Mouse (Mus musculus) intestine, embryonic 15.5 days (tissue): Measurements from ENCODE around the gene Zfp831. TPM values are rescaled to one million over a fixed set of nuclear protein-coding genes. Genes with fewer than 3 reads are reported as not detected.
A peak's percentile ranks its signal among the peaks of the same experiment; 100 is the strongest.

Experiments used
- ATAC-seq: fragments of 200-750 bp; cut with Nextera tagmentation; 2 replicates; pipeline ENCODE4 v1.8.0; 2017; ENCODE audit warnings: moderate TSS enrichment, moderate library complexity
- H3K27ac ChIP-seq: fragments of 300-500 bp; sonication (generic); 2 replicates; pipeline ENCODE4 v1.5.1; 2015; ENCODE audit warnings: mild to moderate bottlenecking, inconsistent platforms
- H3K27me3 ChIP-seq: fragments of 300-500 bp; sonication (generic); replicated peaks from 2 replicates; pipeline ENCODE4 v1.6.1; 2015; ENCODE audit warnings: inconsistent platforms
- H3K36me3 ChIP-seq: fragments of 300-500 bp; sonication (generic); 2 replicates; pipeline ENCODE4 v1.6.1; 2015; ENCODE audit warnings: inconsistent platforms
- H3K4me1 ChIP-seq: fragments of 300-500 bp; sonication (generic); replicated peaks from 2 replicates; pipeline ENCODE4 v1.6.1; 2015; ENCODE audit warnings: inconsistent platforms
- H3K4me2 ChIP-seq: fragments of 300-500 bp; sonication (generic); replicated peaks from 2 replicates; pipeline ENCODE4 v1.6.1; 2015; ENCODE audit warnings: mild to moderate bottlenecking, inconsistent platforms
- H3K4me3 ChIP-seq: fragments of 300-500 bp; sonication (generic); replicated peaks from 2 replicates; pipeline ENCODE4 v1.5.1; 2015; ENCODE audit warnings: inconsistent platforms
- H3K9ac ChIP-seq: fragments of 300-500 bp; sonication (generic); 2 replicates; pipeline ENCODE4 v1.6.1; 2015; ENCODE audit warnings: inconsistent platforms
- H3K9me3 ChIP-seq: fragments of 300-500 bp; sonication (generic); 2 replicates; pipeline ENCODE4 v1.6.1; 2016; ENCODE audit warnings: inconsistent platforms
- WGBS: fragments of 180-500 bp; shearing (Covaris S2); methylation state at CpG from one replicate; pipeline ENCODE4 v1.1.7; 2015; 5-methylcytosine and 5-hydroxymethylcytosine counted together
- polyA plus RNA-seq: library from polyadenylated mRNA; unstranded; fragments of >200 nt; fragmentation: Nextera tagmentation; extraction: Ambion mirVana; gene quantifications from 2 replicates; pipeline ENCODE4 v1.2.1, GENCODE M21; 2015

Zfp831 gene
- polyA plus RNA-seq, 1 experiment from 2014 or later = 0.03 TPM

DNA sequence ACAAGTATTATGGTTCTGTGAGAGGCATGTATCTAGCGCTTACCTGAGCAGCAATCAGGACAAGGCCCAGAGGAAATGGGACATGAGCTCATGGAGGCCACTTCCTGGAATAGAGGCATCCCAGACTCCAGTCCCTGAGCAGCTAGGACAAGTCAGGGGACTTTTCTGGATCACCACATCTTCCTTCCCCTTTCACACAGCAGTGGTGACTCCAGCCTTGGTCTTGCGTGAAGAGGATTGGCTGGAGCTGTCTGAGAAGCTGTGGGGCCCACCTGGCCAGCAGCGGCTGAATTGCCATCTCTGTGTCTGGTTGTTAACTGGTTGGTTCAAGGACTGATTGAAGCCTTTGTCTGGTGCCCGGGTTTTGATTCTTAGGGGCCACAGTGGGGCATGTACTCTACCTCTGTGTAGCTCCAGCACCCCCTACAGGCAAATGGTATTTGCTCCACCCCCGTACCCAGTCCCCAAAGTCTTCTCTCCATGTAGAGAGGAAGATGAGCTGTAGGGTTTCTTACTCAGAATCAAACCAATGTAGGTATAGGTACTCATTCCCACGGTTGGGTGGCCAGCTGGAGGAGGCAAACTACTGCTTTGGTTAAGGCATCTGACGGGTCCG is 15.0 kb downstream of the Zfp831 start:
- Histone ChIP-seq H3K9ac (no peak overlapping the region), H3K36me3 (no peaks in the 10 kb centered on the region)
- WGBS = 78% methylated on average over 8 of the region's 8 CpGs

DNA sequence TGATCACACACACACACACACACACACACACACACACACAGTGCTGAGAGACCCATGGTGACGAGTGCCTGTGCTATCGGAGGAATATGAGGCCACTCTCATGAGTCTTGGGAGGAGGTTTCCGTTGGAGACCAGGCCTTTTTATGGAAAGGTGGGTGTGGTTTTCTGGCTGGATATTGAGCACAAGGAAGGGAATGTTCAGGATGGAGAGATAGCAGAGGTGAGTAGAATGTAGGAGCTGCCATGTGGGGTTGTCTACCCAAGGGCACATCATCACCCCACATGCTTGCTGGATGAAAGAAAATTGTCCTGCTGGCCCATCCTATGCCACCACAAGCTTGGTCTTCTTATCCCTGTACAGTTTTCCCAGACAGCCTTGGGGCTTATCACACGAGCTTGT is 16.5 kb downstream of the Zfp831 start:
- no peaks in the 10 kb centered on the region for H3K27me3 ChIP-seq
- no peaks in the 10 kb centered on the region for H3K36me3 ChIP-seq
- H3K27ac ChIP-seq = 0 out of 2 replicates have a peak overlapping the region, but pooled peaks have one; percentile 27
- ATAC-seq = peak; percentile 70
- H3K4me2 ChIP-seq = peak overlapping the region; percentile 20; the same call in 1 of the 2 replicates
- no peak overlapping the region for H3K4me3 ChIP-seq
- 56% methylated on average over 4 of the region's 4 CpGs for WGBS
- no peak overlapping the region for H3K9ac ChIP-seq
- H3K9me3 ChIP-seq = no peaks in the 10 kb centered on the region
- H3K4me1 ChIP-seq = 0 out of 2 replicates have a peak, but pooled peaks cover 3% of the 10 kb centered on the region

More for the DNA sequence above, 15.0 kb downstream of the Zfp831 start:
- no peak overlapping the region for H3K4me3 ChIP-seq
- H3K27me3 ChIP-seq = no peaks in the 10 kb centered on the region
- H3K4me1 ChIP-seq = 0 out of 2 replicates have a peak, but pooled peaks cover 3% of the 10 kb centered on the region
- H3K27ac ChIP-seq = no peak overlapping the region
- no peaks in the 10 kb centered on the region for H3K9me3 ChIP-seq
- no peak overlapping the region for H3K4me2 ChIP-seq
- no peak for ATAC-seq

DNA sequence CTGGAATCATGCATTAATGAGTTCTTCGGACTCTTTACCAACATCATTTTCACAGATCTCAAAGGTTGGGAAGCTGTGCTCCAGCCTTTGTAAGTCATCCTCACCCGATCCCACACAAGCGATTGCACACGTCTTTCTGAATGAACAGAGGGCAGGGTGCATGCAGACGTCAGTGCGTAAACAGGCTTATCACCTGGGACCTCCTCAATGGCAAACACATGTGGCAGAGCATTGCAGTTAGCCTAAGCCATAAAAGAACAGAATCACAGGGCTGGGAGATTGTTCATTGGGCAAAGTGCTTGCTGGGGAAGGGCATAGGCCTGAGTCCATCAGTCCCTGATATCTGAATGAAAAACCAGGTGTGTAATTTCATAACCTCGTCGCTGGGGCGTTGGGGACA is 17.0 kb downstream of the Zfp831 start:
- 62% methylated on average over 9 of the region's 9 CpGs for WGBS

DNA sequence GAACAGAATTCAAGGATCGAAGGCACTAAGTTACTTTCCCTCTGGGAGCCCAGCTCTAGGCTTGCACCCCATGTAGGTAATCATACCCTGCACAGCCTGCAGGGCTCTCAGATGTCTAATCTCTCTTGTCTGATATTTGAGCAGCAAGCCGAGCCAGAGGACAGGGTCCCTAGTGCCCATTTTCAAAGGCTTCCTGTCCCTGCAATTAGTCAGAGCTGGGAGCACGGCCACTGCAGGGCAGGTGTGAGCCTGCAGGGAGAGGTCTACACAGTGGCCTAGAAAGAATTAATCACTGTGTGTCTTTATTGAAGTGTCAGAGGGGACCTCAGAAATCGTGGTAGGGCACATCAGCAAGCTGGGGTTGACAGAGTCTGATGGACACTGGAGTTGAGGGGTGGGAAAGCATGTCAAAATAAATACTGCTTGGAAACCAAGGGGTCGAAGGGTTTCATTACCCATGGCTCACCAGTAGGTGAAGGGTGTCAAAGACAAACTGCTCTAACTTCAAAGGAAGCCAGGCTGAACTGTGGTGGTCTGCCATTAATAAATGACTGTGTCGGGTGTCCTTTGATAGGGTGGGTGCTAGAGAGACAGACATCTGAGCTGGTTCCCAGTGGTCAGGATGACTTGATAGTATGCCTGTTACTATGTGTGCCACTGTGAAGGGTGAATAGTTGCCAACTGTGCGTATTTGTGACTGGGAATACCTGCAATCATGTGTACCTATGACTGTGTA is 18.3 kb downstream of the Zfp831 start:
- Histone ChIP-seq H3K9ac (no peak overlapping the region), H3K36me3 (no peaks in the 10 kb centered on the region), H3K4me2 (no peak overlapping the region), H3K27me3 (no peaks in the 10 kb centered on the region), H3K4me1 (0 out of 2 replicates have a peak, but pooled peaks cover 3% of the 10 kb centered on the region), H3K27ac (no peak overlapping the region), H3K4me3 (no peak overlapping the region), H3K9me3 (no peaks in the 10 kb centered on the region)
- 41% methylated on average over 7 of the region's 7 CpGs for WGBS
- no peak for ATAC-seq

More for the DNA sequence above, 17.0 kb downstream of the Zfp831 start:
- no peak overlapping the region for H3K4me3 ChIP-seq
- no peaks in the 10 kb centered on the region for H3K9me3 ChIP-seq
- no peak overlapping the region for H3K9ac ChIP-seq
- no peaks in the 10 kb centered on the region for H3K27me3 ChIP-seq
- no peaks in the 10 kb centered on the region for H3K36me3 ChIP-seq
- peak overlapping the region; percentile 20; the same call in 1 of the 2 replicates for H3K4me2 ChIP-seq
- 0 out of 2 replicates have a peak, but pooled peaks cover 3% of the 10 kb centered on the region for H3K4me1 ChIP-seq
- 0 out of 2 replicates have a peak overlapping the region, but pooled peaks have one; percentile 27 for H3K27ac ChIP-seq
- peak; percentile 97 for ATAC-seq

DNA sequence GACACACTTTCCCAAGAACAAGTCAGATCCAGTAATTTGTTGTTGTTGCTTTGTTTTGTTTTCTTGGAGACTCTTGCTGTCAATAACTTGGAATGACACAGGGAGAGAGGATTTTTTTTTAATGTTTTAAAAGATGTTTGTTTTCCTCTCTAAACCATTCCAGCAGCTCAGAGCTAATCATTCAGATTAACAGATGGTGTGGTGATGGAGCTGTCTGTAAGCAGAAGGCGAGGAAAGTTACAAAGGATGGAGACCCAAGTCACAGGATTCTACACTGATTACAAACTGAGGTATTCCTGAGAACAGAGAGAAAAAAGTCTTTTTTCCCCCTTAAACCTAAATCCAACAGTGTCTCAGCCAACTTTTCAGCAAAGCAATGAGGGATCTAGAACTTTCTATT is 19.3 kb downstream of the Zfp831 start:
- 79% methylated on average over 1 of the region's 1 CpGs for WGBS
- no peak overlapping the region for H3K27ac ChIP-seq
- H3K9me3 ChIP-seq = no peaks in the 10 kb centered on the region
- 0 out of 2 replicates have a peak, but pooled peaks cover 3% of the 10 kb centered on the region for H3K4me1 ChIP-seq
- no peak overlapping the region for H3K9ac ChIP-seq
- H3K4me3 ChIP-seq = no peak overlapping the region
- no peaks in the 10 kb centered on the region for H3K36me3 ChIP-seq
- H3K4me2 ChIP-seq = no peak overlapping the region
- H3K27me3 ChIP-seq = no peaks in the 10 kb centered on the region
- ATAC-seq = no peak

DNA sequence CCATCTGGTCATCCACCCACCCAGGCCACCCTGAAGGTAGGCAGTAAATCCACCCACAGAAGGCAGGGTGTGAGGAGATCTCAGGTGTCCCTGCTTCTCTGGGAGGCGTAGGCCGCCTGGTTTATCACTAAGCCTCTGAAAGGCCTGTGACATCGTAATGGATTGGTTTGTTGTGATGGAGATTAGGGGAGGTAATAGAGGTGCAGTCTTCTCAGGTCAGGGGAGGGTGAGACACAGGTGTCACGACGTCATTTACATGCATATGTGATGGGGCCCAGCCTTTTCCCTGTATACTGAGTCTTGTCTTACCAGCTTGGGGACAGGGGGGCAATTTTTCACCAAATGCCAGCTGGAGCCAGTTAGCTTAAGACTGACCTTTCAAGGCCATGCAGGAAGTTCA is 22.1 kb downstream of the Zfp831 start:
- 32% methylated on average over 5 of the region's 5 CpGs for WGBS
- Histone ChIP-seq H3K4me3 (no peak overlapping the region), H3K27ac (no peak overlapping the region), H3K4me1 (0 out of 2 replicates have a peak, but pooled peaks cover 3% of the 10 kb centered on the region), H3K9ac (no peak overlapping the region), H3K9me3 (no peaks in the 10 kb centered on the region), H3K36me3 (no peaks in the 10 kb centered on the region), H3K27me3 (no peaks in the 10 kb centered on the region), H3K4me2 (no peak overlapping the region)
- ATAC-seq = no peak

DNA sequence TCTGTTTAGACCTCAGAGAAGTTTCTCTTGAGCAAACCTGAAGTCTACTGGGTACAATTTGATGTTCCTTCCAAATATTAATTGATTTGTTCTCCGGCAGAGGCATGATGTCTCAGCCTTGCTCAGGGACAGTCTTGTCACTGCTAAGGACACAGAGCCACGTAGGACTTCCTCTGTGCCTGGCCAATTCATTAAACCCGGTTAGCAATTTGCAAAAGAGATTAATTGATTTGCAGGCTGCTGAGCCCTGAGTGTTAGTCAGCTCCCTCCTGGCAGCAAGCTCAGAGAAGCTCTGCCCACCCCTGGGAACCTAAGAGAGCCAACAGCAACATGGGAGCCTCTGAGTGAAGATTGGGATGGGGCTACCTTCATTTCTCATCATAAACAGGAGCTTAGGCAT is 25.5 kb downstream of the Zfp831 start:
- H3K9me3 ChIP-seq = no peaks in the 10 kb centered on the region
- H3K36me3 ChIP-seq = no peaks in the 10 kb centered on the region
- no peak for ATAC-seq
- H3K4me1 ChIP-seq = peaks cover 6% of the 10 kb centered on the region; the same call in 1 of the 2 replicates
- no peak overlapping the region for H3K9ac ChIP-seq
- no peak overlapping the region for H3K4me2 ChIP-seq
- no peaks in the 10 kb centered on the region for H3K27me3 ChIP-seq
- no peak overlapping the region for H3K4me3 ChIP-seq
- WGBS = 60% methylated on average over 3 of the region's 3 CpGs
- no peak overlapping the region for H3K27ac ChIP-seq

DNA sequence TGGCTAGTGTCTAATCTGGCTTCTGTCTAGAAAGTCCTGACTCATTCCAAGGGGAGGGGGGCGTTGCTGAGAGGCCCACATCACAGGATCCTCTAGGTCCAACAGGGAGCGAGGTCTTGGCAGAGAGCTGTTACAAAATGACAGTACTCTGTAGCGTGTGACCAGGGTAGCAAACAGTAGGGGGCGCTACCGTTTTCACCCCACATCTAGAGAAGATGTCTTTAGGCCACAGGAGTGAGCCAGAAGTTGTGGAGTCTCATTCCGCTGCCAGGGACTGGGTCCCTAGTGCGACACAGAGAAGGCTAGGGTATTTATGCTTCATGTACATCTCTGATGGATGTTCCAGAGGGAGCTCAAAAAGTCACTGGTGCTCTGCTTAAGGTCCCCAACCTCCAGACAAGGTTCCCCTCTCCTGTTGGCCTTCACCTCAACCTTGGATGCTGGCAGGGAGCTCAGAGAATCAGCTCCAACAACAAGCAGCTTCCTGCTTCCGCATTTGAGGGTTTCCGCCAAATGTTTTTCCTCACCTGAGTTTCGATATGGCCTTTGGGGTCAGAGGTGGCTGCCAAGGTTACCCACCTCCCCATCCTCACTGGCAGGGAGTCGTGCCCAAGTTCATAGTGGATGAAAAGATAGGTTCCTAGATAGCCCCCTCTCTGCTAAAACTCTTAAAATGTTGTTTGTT is 29.3 kb downstream of the Zfp831 start:
- H3K4me2 ChIP-seq = peak overlapping the region; percentile 99
- 39% methylated on average over 11 of the region's 11 CpGs for WGBS
- H3K36me3 ChIP-seq = no peaks in the 10 kb centered on the region
- no peak overlapping the region for H3K9ac ChIP-seq
- peaks cover 16% of the 10 kb centered on the region for H3K4me1 ChIP-seq
- H3K27ac ChIP-seq = no peak overlapping the region
- H3K27me3 ChIP-seq = no peaks in the 10 kb centered on the region
- H3K4me3 ChIP-seq = peak overlapping the region; percentile 48; the same call in 1 of the 2 replicates
- ATAC-seq = 0 out of 2 replicates have a peak, but pooled peaks have one; percentile 11
- H3K9me3 ChIP-seq = no peaks in the 10 kb centered on the region

DNA sequence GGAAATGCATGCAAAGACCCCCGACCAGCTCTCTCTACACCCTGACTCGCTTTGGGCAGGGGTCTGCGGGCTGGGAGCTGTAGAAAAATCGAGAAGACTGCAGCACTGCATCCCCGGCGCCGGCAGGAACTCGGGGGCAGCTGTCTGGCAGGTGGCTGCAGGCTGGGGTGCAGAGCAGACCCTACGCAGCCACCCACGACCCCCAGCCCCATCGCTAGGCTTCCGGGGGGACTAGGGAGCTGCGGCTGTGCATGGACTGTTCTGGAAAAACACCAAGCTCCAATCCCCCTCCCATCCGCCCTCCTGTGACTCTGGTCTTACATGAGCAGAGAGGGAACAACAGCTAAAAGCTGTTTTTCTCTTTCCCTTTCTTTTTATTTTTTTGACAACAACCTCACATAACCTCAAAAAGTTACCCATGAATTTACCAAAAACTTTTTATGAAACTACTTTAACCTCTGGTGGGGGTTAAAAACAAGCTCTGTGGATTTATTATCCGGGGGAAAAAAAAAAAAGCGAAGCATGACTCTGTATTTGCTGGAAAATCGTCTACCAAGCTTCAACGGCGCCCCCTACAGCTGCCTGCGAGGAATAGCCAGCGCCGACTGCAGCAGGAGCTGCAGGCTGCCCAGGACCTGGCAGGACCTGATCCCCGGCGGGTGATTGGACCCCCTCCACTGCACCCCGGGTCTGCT is 30.4 kb downstream of the Zfp831 start:
- 1% methylated on average over 25 of the region's 25 CpGs for WGBS
- Histone ChIP-seq H3K27ac (peak overlapping the region; percentile 75), H3K9me3 (no peaks in the 10 kb centered on the region), H3K4me1 (peaks cover 16% of the 10 kb centered on the region), H3K36me3 (no peaks in the 10 kb centered on the region), H3K4me3 (peak overlapping the region; percentile 48), H3K4me2 (peak overlapping the region; percentile 99), H3K27me3 (no peaks in the 10 kb centered on the region), H3K9ac (peak overlapping the region; percentile 50)
- peak; percentile 86 for ATAC-seq

DNA sequence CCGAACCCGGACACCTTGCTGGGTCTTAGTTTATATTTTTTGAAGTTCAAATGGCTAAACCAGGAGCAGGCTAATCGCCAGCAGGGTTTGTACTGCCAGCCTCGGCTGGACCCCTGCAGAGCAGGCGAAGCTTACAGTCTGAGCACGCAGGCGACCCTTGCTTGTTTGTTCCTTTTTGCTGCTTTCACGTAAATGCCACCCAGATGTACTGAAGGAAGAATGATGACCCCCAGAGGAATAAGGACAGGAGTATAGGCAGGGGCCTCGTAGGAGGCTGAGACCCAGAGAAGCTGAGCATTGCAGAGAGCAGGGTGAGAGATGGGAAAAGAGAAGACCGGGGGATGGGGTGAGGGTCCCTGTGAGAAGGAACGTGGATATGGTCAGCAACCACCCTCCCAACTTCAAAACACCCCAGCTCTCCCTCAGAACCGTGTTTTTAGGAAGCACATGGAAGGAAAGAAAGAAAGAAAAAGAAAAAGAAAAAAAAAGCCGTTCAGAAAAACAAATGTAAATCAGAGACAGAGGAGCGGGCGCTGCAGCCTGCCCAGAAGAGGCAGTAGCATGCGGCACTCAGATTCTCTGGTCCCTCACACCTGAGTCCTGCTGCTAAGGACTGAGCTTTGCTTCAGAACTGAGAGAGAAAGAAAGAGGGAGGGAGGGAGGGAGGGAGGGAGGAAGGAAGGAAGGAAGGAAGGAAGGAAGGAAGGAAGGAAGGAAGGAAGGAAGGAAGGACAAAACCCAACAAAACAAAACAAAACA is 31.1 kb downstream of the Zfp831 start:
- Histone ChIP-seq H3K27ac (no peak overlapping the region), H3K4me2 (peak overlapping the region; percentile 99), H3K9me3 (no peaks in the 10 kb centered on the region), H3K4me3 (peak overlapping the region; percentile 48), H3K36me3 (no peaks in the 10 kb centered on the region), H3K9ac (peak overlapping the region; percentile 50), H3K4me1 (peaks cover 16% of the 10 kb centered on the region), H3K27me3 (no peaks in the 10 kb centered on the region)
- 5% methylated on average over 16 of the region's 16 CpGs for WGBS
- peak; percentile 50 for ATAC-seq

DNA sequence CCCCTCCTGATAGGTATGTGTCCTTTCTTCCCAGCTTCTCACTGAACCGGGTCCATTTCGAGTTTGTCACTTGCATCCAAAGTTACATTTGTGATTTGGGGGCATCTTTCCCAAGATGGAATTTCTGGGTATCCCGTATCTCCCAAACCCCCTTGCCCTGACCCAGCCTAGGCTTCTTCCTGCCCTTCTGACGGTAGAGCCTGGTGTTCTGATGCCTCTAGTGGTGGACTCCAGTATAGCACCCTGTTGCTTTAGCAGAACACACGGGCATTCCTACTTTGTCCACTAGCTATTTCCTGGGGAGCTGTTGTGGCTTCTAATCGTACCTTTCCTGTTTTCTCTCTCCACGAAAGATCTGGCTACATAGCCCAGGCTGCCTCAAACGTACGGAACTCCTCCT is 32.3 kb downstream of the Zfp831 start:
- Histone ChIP-seq H3K36me3 (no peaks in the 10 kb centered on the region), H3K9me3 (no peaks in the 10 kb centered on the region), H3K4me2 (0 out of 2 replicates have a peak overlapping the region, but pooled peaks have one; percentile 1), H3K4me1 (peaks cover 16% of the 10 kb centered on the region), H3K27ac (no peak overlapping the region), H3K27me3 (no peaks in the 10 kb centered on the region), H3K9ac (no peak overlapping the region), H3K4me3 (no peak overlapping the region)
- ATAC-seq = peak; percentile 51; the same call in 1 of the 2 replicates
- WGBS = 20% methylated on average over 9 of the region's 9 CpGs
